Mouse (Mus musculus) cerebellum, adult 2 months (tissue): ENCODE measurements at regions not wholly inside any gene's neighbourhood (a gene's known extent, or its start where the extent isn't known, plus 50 kb on each side); places are given as distances from the start of the nearest gene placed in this dataset.

ENCODE experiments used
- CTCF ChIP-seq: fragments of 200-500 bp; IDR thresholded peaks from 2 replicates; pipeline ENCODE4 v1.5.1; 2011; ENCODE audit warnings: low read depth, mild to moderate bottlenecking, control low read depth, low read length, moderate library complexity, borderline replicate concordance; ENCODE audit not compliant: insufficient read depth
- POLR2A ChIP-seq: fragments of 200-500 bp; IDR thresholded peaks from 2 replicates; pipeline ENCODE4 v1.6.1; 2011; ENCODE audit warnings: low read length, control low read depth, borderline replicate concordance; ENCODE audit not compliant: insufficient read depth

DNA sequence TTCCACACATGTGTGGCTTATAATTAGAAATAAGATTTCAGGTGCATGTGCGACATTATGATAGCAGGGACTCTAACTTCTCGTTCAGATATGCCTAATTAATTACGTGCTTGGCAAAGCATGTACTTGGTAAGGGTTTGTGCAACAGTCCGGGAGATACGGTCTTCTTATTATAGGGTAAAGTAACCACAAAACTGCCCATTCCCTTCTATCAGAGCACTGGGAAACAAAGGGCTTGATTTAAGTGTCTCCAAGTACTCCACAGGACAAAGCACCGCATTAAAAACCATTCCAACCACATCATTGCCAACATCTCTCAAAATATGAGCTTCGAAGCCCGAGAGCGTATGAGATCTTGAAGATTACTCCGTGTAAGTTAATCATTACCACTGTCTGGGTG lies 64.2 kb upstream of the Tmtc2 start:
- no peak for TF ChIP-seq CTCF
- TF ChIP-seq POLR2A = no peak
